Mouse (Mus musculus) gastrocnemius, adult 8-10 months (tissue): ENCODE data around the gene Slc24a3. TPM values are rescaled to one million over a fixed set of nuclear protein-coding genes. Genes with fewer than 3 reads are reported as not detected.

Source experiments
- DNase-seq, 2 experiments: peaks; one replicate each; pipeline ENCODE4 v3.0.0; 2022; ENCODE audit warnings: low spot score in 2 of 2
- total RNA-seq, 4 experiments: library from RNA; stranded (reverse); gene quantifications; 2 replicates each; pipeline ENCODE4 v1.2.4; 2022

Slc24a3 gene
- total RNA-seq, 4 experiments from 2014 or later, result 0.85 to 1.4 (median 1.2) TPM

- peak in 1 of 2 experiments; percentile 6 for DNase-seq
These were observed 443.5 kb downstream of the Slc24a3 start for GRCm38 (mm10) chr2:145610796-145611705.

- no peak for DNase-seq
These were observed 445.4 kb downstream of the Slc24a3 start for GRCm38 (mm10) chr2:145612937-145613336.

GRCm38 (mm10) chr2:145613705-145614104, 446.2 kb downstream of the Slc24a3 start:
- no peak for DNase-seq

GRCm38 (mm10) chr2:145619688-145620087, 452.1 kb downstream of the Slc24a3 start:
- DNase-seq, result no peak

GRCm38 (mm10) chr2:145620709-145621108, 453.2 kb downstream of the Slc24a3 start:
- no peak for DNase-seq

- no peak for DNase-seq
These were observed 453.6 kb downstream of the Slc24a3 start for GRCm38 (mm10) chr2:145621119-145621518.

GRCm38 (mm10) chr2:145631123-145631798, 463.7 kb downstream of the Slc24a3 start:
- DNase-seq, result no peak

GRCm38 (mm10) chr2:145631799-145632174, 464.2 kb downstream of the Slc24a3 start:
- no peak for DNase-seq

- DNase-seq, result no peak
These were observed 466.3 kb downstream of the Slc24a3 start for GRCm38 (mm10) chr2:145633811-145634210.

GRCm38 (mm10) chr2:145640255-145640984, 472.9 kb downstream of the Slc24a3 start:
- DNase-seq, result no peak

GRCm38 (mm10) chr2:145655373-145655960, 487.9 kb downstream of the Slc24a3 start:
- no peak for DNase-seq

- DNase-seq, result no peak
These were observed 488.6 kb downstream of the Slc24a3 start for GRCm38 (mm10) chr2:145656121-145656520.

- no peak for DNase-seq
These were observed 489.2 kb downstream of the Slc24a3 start for GRCm38 (mm10) chr2:145656716-145657115.

GRCm38 (mm10) chr2:145661242-145661641, 493.7 kb downstream of the Slc24a3 start:
- DNase-seq, result no peak

GRCm38 (mm10) chr2:145663899-145664298, 496.3 kb downstream of the Slc24a3 start:
- no peak for DNase-seq

GRCm38 (mm10) chr2:145664311-145664710, 496.8 kb downstream of the Slc24a3 start:
- DNase-seq, result no peak

- DNase-seq, result no peak
These were observed 500.6 kb downstream of the Slc24a3 start for GRCm38 (mm10) chr2:145668135-145668534.

- DNase-seq, result no peak
These were observed 502.6 kb downstream of the Slc24a3 start for GRCm38 (mm10) chr2:145670131-145670530.

- no peak for DNase-seq
These were observed 507.1 kb downstream of the Slc24a3 start for GRCm38 (mm10) chr2:145674496-145675141.

- peak; percentile 17 to 37 for DNase-seq
These were observed 507.7 kb downstream of the Slc24a3 start, which contains the start of gene Rin2 for GRCm38 (mm10) chr2:145675142-145675755. Rin2 (plus strand) TSS chr2:145675215.
